Mouse (Mus musculus): Measurements from ENCODE around the gene Card14.
"Not testable (repeated sequence)": the region's sequence is repeated elsewhere in the genome, so short reads cannot be mapped to it uniquely, and the experiment has no call there.

Gene Card14

GRCm38 (mm10) chr11:119307658-119307867 lies at the start of gene Card14:
TSS of gene Card14 (plus strand) at chr11:119307768.
- no peak for DNase-seq (ENCODE audit: low read depth, low spot score)

- no peak for DNase-seq (ENCODE audit: low read depth, low spot score)
Measured at GRCm38 (mm10) chr11:119258216-119258571, 49.4 kb upstream of the Card14 start.

- no peak for DNase-seq (ENCODE audit: low read depth, low spot score)
Measured at GRCm38 (mm10) chr11:119258572-119259322, 48.8 kb upstream of the Card14 start.

- DNase-seq (ENCODE audit: low read depth, low spot score) = no peak
Measured at GRCm38 (mm10) chr11:119259977-119260376, 47.6 kb upstream of the Card14 start.

GRCm38 (mm10) chr11:119264413-119264812 lies 43.2 kb upstream of the Card14 start:
- no peak for DNase-seq (ENCODE audit: low read depth, low spot score)

- DNase-seq (ENCODE audit: low read depth, low spot score) = no peak
Measured at GRCm38 (mm10) chr11:119265811-119266210, 41.8 kb upstream of the Card14 start.

- no peak for DNase-seq (ENCODE audit: low read depth, low spot score)
Measured at GRCm38 (mm10) chr11:119267241-119267674, 40.3 kb upstream of the Card14 start.

GRCm38 (mm10) chr11:119267768-119268556 lies 39.6 kb upstream of the Card14 start, which contains the start of gene Gaa:
TSS of gene Gaa (plus strand) at chr11:119267887.
- peak; percentile 95 for DNase-seq (ENCODE audit: low read depth, low spot score)

- no peak for DNase-seq (ENCODE audit: low read depth, low spot score)
Measured at GRCm38 (mm10) chr11:119268557-119269195, 38.9 kb upstream of the Card14 start.

GRCm38 (mm10) chr11:119272492-119272891 lies 35.1 kb upstream of the Card14 start:
- DNase-seq (ENCODE audit: low read depth, low spot score) = not testable (repeated sequence)

GRCm38 (mm10) chr11:119273186-119273930 lies 34.2 kb upstream of the Card14 start:
- DNase-seq (ENCODE audit: low read depth, low spot score) = peak; percentile 34

GRCm38 (mm10) chr11:119281030-119281429 lies 26.5 kb upstream of the Card14 start:
- DNase-seq (ENCODE audit: low read depth, low spot score) = no peak

- no peak for DNase-seq (ENCODE audit: low read depth, low spot score)
Measured at GRCm38 (mm10) chr11:119285791-119286527, 21.6 kb upstream of the Card14 start.

GRCm38 (mm10) chr11:119287207-119287992 lies 20.2 kb upstream of the Card14 start:
- no peak for DNase-seq (ENCODE audit: low read depth, low spot score)

GRCm38 (mm10) chr11:119292861-119293260 lies 14.7 kb upstream of the Card14 start:
- not testable (repeated sequence) for DNase-seq (ENCODE audit: low read depth, low spot score)

- DNase-seq (ENCODE audit: low read depth, low spot score) = peak; percentile 12
Measured at GRCm38 (mm10) chr11:119297996-119298395, 9.6 kb upstream of the Card14 start.

GRCm38 (mm10) chr11:119298917-119299316 lies 8.7 kb upstream of the Card14 start:
- no peak for DNase-seq (ENCODE audit: low read depth, low spot score)

GRCm38 (mm10) chr11:119299391-119300245 lies 8.0 kb upstream of the Card14 start, which contains the start of gene Eif4a3:
TSS of gene Eif4a3 (minus strand) at chr11:119300089.
- DNase-seq (ENCODE audit: low read depth, low spot score) = peak; percentile 98

- DNase-seq (ENCODE audit: low read depth, low spot score) = no peak
Measured at GRCm38 (mm10) chr11:119300246-119300935, 7.2 kb upstream of the Card14 start.
